Mouse (Mus musculus): ENCODE data around the gene Tpbgl.
A peak's percentile ranks its signal among the peaks of the same experiment; 100 is the strongest.

Tpbgl gene

GRCm38 (mm10) chr7:99626376-99627270 is at the start of gene Tpbgl:
Gene Tpbgl, minus strand, starts transcription at chr7:99627103.
- DNase-seq (ENCODE audit: low spot score) = no peak

DNA sequence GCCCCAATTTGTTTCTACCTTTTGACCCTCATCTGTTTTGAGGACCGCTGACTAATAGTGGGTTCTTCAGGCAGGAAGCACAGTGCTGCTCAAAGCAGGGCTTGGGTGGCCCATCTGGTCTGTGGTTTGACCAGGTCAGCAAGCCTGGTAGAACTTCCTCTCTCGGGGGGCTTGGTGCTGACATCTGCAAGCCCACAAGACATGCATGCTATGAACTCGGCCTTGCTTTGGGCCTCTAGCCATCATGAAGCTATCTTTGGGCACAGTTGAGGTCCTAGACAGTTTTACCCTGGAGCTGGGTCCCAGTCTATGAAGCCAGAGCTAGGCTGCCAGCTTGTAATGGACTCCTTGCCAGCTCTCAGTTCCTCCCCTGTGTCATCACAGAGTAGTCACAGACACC is 48.0 kb upstream of the Tpbgl start:
- no peak for DNase-seq (ENCODE audit: low spot score)

- DNase-seq (ENCODE audit: low spot score) = no peak
Observed at GRCm38 (mm10) chr7:99674209-99674608, 47.3 kb upstream of the Tpbgl start.

DNA sequence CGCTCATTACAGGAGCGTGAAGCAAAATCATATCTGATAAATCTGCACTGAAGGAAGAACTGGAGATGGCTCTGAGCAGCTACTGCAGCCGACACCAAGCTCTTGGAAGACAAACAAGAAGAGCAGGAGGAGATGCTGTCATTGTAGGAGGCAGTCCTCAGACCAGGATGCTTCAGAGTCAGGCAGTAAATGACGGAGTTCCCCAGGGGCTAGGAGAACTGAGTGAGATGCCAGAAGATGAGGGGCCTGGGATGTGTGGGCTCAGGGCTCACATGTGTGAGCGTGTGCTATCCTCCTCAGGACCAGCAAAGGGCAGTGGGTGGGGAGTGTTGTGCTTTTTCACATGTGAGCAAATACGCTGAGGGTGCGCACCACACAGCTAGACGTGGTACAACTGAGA is 46.3 kb upstream of the Tpbgl start:
- no peak for DNase-seq (ENCODE audit: low spot score)

DNA sequence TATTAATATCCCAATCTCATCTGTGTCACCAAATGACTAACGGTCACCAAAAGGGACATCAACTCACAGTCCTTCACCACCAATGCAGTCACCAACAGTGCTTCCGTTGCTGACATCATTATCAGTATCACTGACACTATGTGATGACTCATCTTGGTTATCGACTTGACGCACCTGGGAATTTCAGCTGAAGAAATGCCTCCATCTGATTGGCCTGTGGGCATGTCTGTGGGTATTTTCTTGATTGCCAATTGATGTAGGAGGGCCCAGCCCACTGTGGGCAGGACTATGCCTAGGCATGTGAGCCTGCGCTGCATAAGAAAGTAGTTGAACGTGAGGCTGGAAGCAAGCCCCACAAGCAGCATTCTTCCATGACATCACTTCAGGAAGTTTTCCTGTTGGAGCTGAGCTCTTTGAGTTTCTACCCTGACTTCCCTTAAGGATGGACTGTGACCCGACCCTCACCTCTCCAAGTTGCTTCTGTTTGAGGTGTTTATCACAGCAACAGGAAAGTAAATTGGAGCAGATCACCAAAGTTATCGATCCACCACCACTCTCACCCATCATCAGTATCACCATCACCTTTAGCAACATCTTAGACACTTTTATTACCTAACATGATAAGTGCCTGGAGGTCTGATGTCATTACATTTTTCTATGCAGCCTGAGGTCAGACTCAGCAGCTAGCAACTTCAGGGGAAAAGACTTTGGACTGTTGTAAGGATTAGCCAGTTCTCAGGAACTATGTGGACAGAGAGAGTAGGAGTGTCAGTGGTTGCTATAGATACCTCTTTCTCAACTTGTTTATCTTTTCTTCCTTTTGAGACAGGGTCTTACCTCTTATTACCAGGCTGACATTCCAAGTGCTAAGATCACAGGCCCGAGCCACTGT is 44.9 kb upstream of the Tpbgl start:
- DNase-seq (ENCODE audit: low spot score) = no peak

GRCm38 (mm10) chr7:99670915-99671314 is 44.0 kb upstream of the Tpbgl start:
- no peak for DNase-seq (ENCODE audit: low spot score)

- DNase-seq (ENCODE audit: low spot score) = no peak
Observed at GRCm38 (mm10) chr7:99668802-99669201, 41.9 kb upstream of the Tpbgl start.

DNA sequence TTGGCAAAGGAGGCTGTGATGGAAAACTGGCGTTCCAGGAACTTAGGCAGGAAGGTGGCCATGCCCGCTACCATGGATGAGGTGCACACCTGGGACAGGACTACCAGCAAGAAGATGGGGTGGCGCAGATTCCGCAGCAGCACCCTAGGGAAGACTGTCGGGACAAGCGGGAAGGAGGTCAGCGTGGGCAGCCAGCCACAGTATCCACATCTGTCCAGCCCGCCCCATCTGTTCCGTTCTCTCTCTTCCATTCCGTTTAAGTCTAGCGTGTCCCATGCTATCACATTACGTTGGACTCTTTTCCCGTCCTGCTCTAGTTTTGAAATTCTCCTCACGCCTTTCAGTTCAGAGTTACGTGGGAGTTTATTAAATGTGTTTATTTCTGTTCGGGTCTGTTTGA is 40.2 kb upstream of the Tpbgl start:
- no peak for DNase-seq (ENCODE audit: low spot score)

- peak; percentile 14 for DNase-seq (ENCODE audit: low spot score)
Observed at GRCm38 (mm10) chr7:99665731-99666452, 39.0 kb upstream of the Tpbgl start.

GRCm38 (mm10) chr7:99664571-99665485 is 37.9 kb upstream of the Tpbgl start:
- peak; percentile 87 for DNase-seq (ENCODE audit: low spot score)

DNA sequence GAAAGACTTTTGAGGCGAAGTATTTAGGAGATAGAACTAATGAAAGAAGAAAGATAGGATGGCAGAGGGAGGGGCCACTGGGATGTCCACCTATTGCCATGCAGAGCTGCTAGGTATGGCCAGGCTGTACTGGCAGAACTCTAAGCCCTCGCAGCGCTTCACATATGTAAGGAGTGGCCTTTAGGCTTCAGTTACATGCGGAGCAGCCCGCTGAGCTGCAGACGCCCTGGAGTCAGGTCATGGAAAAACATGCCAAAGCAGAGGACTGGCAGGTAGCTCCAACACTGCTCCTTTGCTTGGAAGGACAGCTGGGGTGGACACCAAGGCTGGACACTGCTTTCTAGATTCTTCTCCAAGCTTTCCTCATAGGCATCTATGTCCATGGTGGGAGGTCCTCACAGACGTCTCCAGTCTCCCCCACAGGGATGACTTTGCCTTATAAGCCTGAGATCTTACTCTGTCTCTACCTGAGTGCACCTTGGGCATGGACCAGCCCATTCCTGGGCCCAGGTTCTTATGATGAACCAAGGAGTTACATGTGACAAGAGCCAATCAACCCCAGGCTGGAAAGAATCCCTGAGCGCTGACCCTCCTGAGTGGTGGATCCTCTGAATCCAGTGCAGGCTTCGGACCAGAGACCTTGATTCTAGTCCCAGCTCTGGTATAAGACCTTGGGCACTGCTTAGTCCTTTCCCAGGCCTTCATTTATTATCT is 36.8 kb upstream of the Tpbgl start:
- no peak for DNase-seq (ENCODE audit: low spot score)

DNA sequence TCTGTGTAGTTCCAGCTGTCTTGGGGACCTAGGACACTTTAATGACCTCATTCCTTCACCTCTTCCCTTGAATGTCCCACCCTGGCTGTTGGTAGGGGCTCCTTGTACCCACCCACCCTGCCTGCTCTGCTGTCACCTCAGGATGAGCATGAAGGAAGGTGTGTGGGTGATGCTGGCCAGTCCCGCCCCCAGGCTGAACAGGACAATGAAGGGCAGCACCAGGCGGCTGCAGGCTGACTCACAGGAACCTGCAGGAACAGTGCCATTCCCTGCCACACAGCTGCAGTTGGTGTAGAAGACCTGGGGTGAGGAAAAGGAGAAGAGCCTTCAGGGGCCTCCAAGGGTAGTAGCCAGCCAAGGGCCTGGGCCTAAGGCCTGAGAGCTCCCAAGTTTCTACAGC is 35.4 kb upstream of the Tpbgl start:
- DNase-seq (ENCODE audit: low spot score) = no peak

DNA sequence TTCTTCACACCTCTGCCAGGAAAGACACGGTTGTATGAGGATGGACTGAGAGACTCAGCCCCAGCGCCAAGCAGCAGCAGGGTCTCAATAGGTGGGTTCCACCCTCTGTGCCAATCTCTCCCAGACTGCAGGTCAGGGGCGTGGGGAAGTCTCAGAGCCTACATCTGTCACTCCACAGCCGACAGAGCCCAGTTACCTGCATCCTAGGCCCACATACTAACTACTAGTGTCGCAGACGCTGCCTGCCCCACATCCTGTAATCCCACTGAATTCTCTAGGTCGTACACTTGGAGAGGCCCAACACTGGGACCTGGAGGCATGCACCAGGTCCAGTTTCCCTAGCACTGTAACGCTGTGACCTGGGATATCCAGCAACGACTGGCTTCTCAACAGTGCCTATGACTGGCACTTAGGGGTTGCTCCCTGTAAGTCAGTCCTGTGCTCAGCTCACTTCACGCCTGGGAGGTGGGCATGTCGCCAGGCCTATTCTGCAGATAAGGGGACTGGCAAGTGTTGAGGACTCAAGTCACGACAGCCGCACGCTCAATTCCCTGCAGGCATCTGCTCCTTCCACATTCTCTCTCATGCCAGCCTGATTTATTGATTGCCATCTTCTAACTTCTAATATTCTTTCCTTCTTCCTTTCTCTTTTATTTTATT is 34.8 kb upstream of the Tpbgl start:
- DNase-seq (ENCODE audit: low spot score) = no peak

DNA sequence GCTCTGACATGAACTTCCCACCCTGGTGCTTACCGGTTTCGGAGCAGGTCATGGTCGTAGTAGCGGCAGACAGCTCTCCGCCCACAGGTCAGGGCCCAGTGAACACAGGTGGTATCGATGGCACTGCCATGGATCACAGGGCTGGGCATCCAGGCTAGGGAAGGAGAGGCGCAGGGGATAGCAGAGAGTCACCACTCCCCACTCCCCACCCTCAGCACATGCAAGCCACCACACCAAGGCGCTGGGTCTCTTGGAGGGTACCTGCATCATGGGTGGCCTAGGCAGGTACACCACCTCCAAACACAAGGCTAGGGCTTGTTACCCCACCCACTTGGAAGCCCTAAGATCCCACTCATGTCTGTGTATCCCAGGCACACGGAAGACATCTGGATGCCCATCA is 34.2 kb upstream of the Tpbgl start:
- no peak for DNase-seq (ENCODE audit: low spot score)

DNA sequence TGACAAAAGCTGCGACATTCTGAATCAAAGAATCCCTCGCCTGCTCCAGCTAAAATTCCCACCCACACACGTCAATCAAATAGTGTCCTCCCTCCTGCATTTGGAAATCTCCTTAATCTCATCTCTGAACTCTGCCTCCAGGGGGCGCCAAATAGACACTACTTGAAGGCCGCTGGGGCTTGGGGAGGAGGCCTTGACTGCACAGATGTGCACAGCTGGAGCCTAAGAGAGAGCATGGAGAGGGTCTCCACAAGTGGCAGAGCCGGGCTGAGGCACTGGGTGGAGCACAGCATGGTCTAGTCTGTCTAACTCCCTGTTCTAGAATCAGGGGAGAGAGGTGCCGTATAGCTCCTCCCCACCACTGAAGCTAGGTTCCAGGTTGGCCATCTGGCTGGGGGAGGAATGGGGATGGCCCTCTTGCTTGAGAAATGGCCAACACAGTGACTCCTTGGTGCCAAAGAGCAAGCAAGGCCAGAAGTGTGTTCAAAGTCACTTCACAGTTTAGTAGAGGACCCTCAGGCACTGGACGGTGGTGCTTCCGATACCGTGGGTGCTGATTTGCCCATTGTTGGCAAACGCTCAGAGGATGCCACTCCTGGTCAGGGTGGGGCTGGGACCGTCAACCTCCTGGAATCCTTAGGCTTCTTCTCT is 32.6 kb upstream of the Tpbgl start:
- DNase-seq (ENCODE audit: low spot score) = peak; percentile 76

- DNase-seq (ENCODE audit: low spot score) = no peak
Observed at GRCm38 (mm10) chr7:99654244-99654643, 27.3 kb upstream of the Tpbgl start.

- no peak for DNase-seq (ENCODE audit: low spot score)
Observed at GRCm38 (mm10) chr7:99649585-99649984, 22.7 kb upstream of the Tpbgl start.

GRCm38 (mm10) chr7:99648623-99649022 is 21.7 kb upstream of the Tpbgl start:
- peak; percentile 59 for DNase-seq (ENCODE audit: low spot score)

DNA sequence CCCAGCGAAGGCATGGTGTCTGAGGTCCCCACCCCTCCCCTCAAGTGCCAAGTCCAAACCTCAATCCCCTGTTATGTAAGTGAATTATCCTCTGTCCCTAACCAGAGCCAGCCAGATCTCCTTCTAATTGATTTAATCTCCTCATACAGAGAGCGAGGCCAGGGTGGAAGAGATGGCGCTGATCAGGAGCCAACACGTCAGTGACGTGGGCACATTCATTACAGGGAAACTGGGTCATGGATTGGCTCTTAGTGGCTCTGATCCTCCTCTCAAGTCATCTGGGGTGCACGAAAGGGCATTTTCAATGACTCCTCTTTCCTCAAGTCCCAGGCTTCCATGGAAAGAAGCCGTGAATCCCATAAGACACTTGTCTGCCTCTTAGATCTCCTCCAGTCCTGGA is 17.8 kb upstream of the Tpbgl start:
- DNase-seq (ENCODE audit: low spot score) = no peak

DNA sequence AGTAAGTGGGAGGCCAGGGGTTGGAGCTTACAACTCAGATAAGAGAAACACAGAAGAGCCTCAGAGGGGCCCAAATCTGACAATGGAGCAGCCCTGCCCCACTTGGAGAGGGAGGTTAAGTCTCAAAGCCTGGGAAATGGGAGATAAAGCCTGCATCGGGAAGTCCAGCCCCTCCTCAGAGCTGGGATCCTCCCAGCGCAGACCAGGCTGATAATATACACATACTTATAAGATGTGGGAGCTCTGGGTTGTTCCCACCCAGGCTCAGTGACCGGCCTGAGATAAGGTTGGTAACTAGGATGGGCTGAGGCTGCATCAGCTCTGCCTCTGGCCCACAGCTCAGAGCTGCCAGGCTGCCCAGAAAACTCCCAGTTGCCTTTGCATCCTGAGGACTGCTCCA is 15.2 kb upstream of the Tpbgl start:
- DNase-seq (ENCODE audit: low spot score) = no peak
